Mouse (Mus musculus) lung, adult 2 months (tissue): ENCODE measurements around the gene Hoxb8.

ENCODE experiments used
- CTCF ChIP-seq: fragments of 200-500 bp; IDR thresholded peaks from 2 replicates; pipeline ENCODE4 v1.5.1; 2011; ENCODE audit warnings: mild to moderate bottlenecking, low read length, control low read depth; ENCODE audit not compliant: insufficient read depth
- POLR2A ChIP-seq: fragments of 200-500 bp; IDR thresholded peaks from 2 replicates; pipeline ENCODE4 v1.6.1; 2011; ENCODE audit warnings: low read depth, mild to moderate bottlenecking, control low read depth, low read length, borderline replicate concordance; ENCODE audit errors: extremely low read depth

DNA sequence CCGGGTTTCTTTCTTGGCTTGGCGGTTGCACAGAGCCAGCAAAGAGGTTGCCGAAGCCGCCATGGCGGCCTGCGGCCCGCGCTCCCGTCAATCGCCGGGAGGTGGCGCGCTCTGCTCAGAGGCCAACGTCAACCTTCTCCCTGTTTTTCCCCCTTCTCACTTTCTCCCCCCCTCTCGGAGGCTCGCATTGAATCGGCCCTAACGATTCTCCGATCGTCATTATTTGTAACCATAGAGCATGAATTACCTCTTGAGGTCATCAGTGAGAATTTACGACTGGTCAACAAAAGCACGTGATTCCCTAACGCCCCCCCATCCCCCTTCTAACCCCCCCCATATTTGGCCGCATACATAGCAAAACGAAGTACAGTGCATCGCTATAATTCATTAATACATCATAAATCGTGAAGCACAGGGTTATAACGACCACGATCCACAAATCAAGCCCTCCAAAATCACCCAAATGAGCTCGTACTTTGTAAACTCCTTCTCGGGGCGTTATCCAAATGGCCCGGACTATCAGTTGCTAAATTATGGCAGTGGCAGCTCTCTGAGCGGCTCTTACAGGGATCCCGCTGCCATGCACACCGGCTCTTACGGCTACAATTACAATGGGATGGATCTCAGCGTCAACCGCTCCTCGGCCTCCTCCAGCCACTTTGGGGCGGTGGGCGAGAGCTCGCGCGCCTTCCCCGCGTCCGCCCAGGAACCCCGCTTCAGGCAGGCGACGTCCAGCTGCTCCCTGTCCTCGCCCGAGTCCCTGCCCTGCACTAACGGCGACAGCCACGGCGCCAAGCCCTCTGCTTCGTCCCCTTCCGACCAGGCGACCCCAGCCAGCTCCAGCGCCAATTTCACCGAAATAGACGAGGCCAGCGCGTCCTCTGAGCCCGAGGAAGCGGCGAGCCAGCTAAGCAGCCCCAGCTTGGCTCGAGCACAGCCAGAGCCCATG, 21.7 kb downstream of the Hoxb8 start, which contains the start of gene Hoxb5:
- TF ChIP-seq POLR2A (0 out of 2 replicates have a peak, but pooled peaks have one; percentile 26), CTCF (peak; percentile 67)
